Mouse (Mus musculus): ENCODE results near the gene Ntf5.
A peak's percentile ranks its signal among the peaks of the same experiment; 100 is the strongest.

The Ntf5 gene

GRCm38 (mm10) chr7:45403532-45404261, 9.8 kb upstream of the Ntf5 start:
- peak; percentile 86 for DNase-seq

- peak; percentile 53 for DNase-seq
Observed at GRCm38 (mm10) chr7:45405091-45406075, 8.1 kb upstream of the Ntf5 start, which contains the start of gene Kcna7. Kcna7 (plus strand) TSS chr7:45405653.

GRCm38 (mm10) chr7:45406157-45407156, 7.0 kb upstream of the Ntf5 start:
- DNase-seq, result peak; percentile 35

GRCm38 (mm10) chr7:45407836-45408235, 5.7 kb upstream of the Ntf5 start:
- DNase-seq, result no peak

- no peak for DNase-seq
Observed at GRCm38 (mm10) chr7:45408351-45408750, 5.1 kb upstream of the Ntf5 start.

- DNase-seq, result no peak
Observed at GRCm38 (mm10) chr7:45408949-45409348, 4.5 kb upstream of the Ntf5 start.

GRCm38 (mm10) chr7:45409497-45410163, 3.9 kb upstream of the Ntf5 start:
- DNase-seq, result no peak

- no peak for DNase-seq
Observed at GRCm38 (mm10) chr7:45412421-45412820, 1.1 kb upstream of the Ntf5 start.

GRCm38 (mm10) chr7:45413864-45414739, 607 bp downstream of the Ntf5 start:
- DNase-seq, result peak; percentile 35

GRCm38 (mm10) chr7:45414740-45415224, 1.3 kb downstream of the Ntf5 start:
- no peak for DNase-seq

GRCm38 (mm10) chr7:45415636-45416035, 2.1 kb downstream of the Ntf5 start:
- DNase-seq, result no peak

GRCm38 (mm10) chr7:45417962-45418492, 4.5 kb downstream of the Ntf5 start:
- DNase-seq, result peak; percentile 28

GRCm38 (mm10) chr7:45419859-45420614, 6.5 kb downstream of the Ntf5 start:
- DNase-seq, result peak; percentile 47

- DNase-seq, result no peak
Observed at GRCm38 (mm10) chr7:45420615-45420919, 7.1 kb downstream of the Ntf5 start, which contains the start of gene Lhb. Lhb (plus strand) TSS chr7:45420820.

- no peak for DNase-seq
Observed at GRCm38 (mm10) chr7:45421194-45421593, 7.7 kb downstream of the Ntf5 start.

- DNase-seq, result no peak
Observed at GRCm38 (mm10) chr7:45426556-45426955, 13.1 kb downstream of the Ntf5 start.

GRCm38 (mm10) chr7:45433835-45434202, 20.3 kb downstream of the Ntf5 start:
- DNase-seq, result no peak

- DNase-seq, result peak; percentile 99
Observed at GRCm38 (mm10) chr7:45434203-45435015, 20.9 kb downstream of the Ntf5 start, which contains the start of gene Gys1. Gys1 (plus strand) TSS chr7:45434844.

GRCm38 (mm10) chr7:45435038-45435437, 21.5 kb downstream of the Ntf5 start:
- peak; percentile 48 for DNase-seq

All from embryo, embryonic 11 days (tissue).